Mouse (Mus musculus) limb, embryonic 12.5 days (tissue): Measurements from ENCODE around the gene Rasal2. TPM values are rescaled to one million over a fixed set of nuclear protein-coding genes. Genes with fewer than 3 reads are reported as not detected.

Experiments used
- ATAC-seq: fragments of 200-750 bp; cut with Nextera tagmentation; 2 replicates; pipeline ENCODE4 v1.8.0; 2017; ENCODE audit warnings: low read depth, moderate TSS enrichment; ENCODE audit not compliant: insufficient number of reproducible peaks, insufficient read depth, low FRiP score, low TSS enrichment
- H3K27ac ChIP-seq: fragments of 300-500 bp; sonication (generic); 2 replicates; pipeline ENCODE4 v1.5.1; 2016; ENCODE audit warnings: mild to moderate bottlenecking, moderate library complexity
- H3K27me3 ChIP-seq: fragments of 300-500 bp; sonication (generic); 2 replicates; pipeline ENCODE4 v1.6.1; 2016; ENCODE audit warnings: mild to moderate bottlenecking, moderate library complexity
- H3K36me3 ChIP-seq: fragments of 300-500 bp; sonication (generic); 2 replicates; pipeline ENCODE4 v1.6.1; 2016; ENCODE audit warnings: mild to moderate bottlenecking, moderate library complexity
- H3K4me1 ChIP-seq: fragments of 300-500 bp; sonication (generic); replicated peaks from 2 replicates; pipeline ENCODE4 v1.6.1; 2016
- H3K4me2 ChIP-seq: fragments of 300-500 bp; sonication (generic); 2 replicates; pipeline ENCODE4 v1.6.1; 2016; ENCODE audit warnings: mild to moderate bottlenecking, moderate library complexity
- H3K4me3 ChIP-seq: fragments of 300-500 bp; sonication (generic); replicated peaks from 2 replicates; pipeline ENCODE4 v1.5.1; 2016; ENCODE audit warnings: mild to moderate bottlenecking
- H3K9ac ChIP-seq: fragments of 300-500 bp; sonication (generic); replicated peaks from 2 replicates; pipeline ENCODE4 v1.6.1; 2016; ENCODE audit warnings: mild to moderate bottlenecking, moderate library complexity
- H3K9me3 ChIP-seq: fragments of 300-500 bp; sonication (generic); 2 replicates; pipeline ENCODE4 v1.6.1; 2016; ENCODE audit warnings: mild to moderate bottlenecking, moderate library complexity
- WGBS: fragments of 180-500 bp; shearing (Covaris S2); methylation state at CpG from one replicate; pipeline ENCODE4 v1.1.7; 2016; 5-methylcytosine and 5-hydroxymethylcytosine counted together
- polyA plus RNA-seq: library from polyadenylated mRNA; unstranded; fragments of >200 nt; fragmentation: Nextera tagmentation; extraction: Ambion mirVana; gene quantifications from 2 replicates; pipeline ENCODE4 v1.2.1, GENCODE M21; 2016

Gene Rasal2
- polyA plus RNA-seq, 1 experiment from 2014 or later = 11.6 TPM

GRCm38 (mm10) chr1:157323091-157323490 lies 89.3 kb downstream of the Rasal2 start:
- H3K36me3 ChIP-seq = no peaks in the 10 kb centered on the region
- no peak overlapping the region for H3K4me3 ChIP-seq
- no peak overlapping the region for H3K4me2 ChIP-seq
- H3K9ac ChIP-seq = no peak overlapping the region
- peaks cover 4% of the 10 kb centered on the region; the same call in 1 of the 2 replicates for H3K4me1 ChIP-seq
- H3K27me3 ChIP-seq = no peaks in the 10 kb centered on the region
- ATAC-seq = no peak
- 93% methylated on average over 1 of the region's 1 CpGs for WGBS
- H3K9me3 ChIP-seq = no peaks in the 10 kb centered on the region
- H3K27ac ChIP-seq = no peak overlapping the region

GRCm38 (mm10) chr1:157318896-157319295 lies 93.5 kb downstream of the Rasal2 start:
- no peaks in the 10 kb centered on the region for H3K4me1 ChIP-seq
- no peak overlapping the region for H3K4me2 ChIP-seq
- H3K9me3 ChIP-seq = no peaks in the 10 kb centered on the region
- no peak overlapping the region for H3K9ac ChIP-seq
- no peak for ATAC-seq
- no peak overlapping the region for H3K27ac ChIP-seq
- H3K27me3 ChIP-seq = no peaks in the 10 kb centered on the region
- no peaks in the 10 kb centered on the region for H3K36me3 ChIP-seq
- WGBS = 89% methylated on average over 4 of the region's 4 CpGs
- no peak overlapping the region for H3K4me3 ChIP-seq

- 84% methylated on average over 1 of the region's 1 CpGs for WGBS
- Histone ChIP-seq H3K27ac (no peak overlapping the region), H3K4me1 (no peaks in the 10 kb centered on the region), H3K9ac (no peak overlapping the region), H3K4me2 (no peak overlapping the region), H3K9me3 (no peaks in the 10 kb centered on the region), H3K4me3 (no peak overlapping the region), H3K36me3 (no peaks in the 10 kb centered on the region), H3K27me3 (no peaks in the 10 kb centered on the region)
- no peak for ATAC-seq
Observed at GRCm38 (mm10) chr1:157301266-157301665, 111.1 kb downstream of the Rasal2 start.

GRCm38 (mm10) chr1:157299559-157299958 lies 112.8 kb downstream of the Rasal2 start:
- Histone ChIP-seq H3K4me2 (no peak overlapping the region), H3K9ac (no peak overlapping the region), H3K27ac (no peak overlapping the region), H3K27me3 (no peaks in the 10 kb centered on the region), H3K4me3 (no peak overlapping the region), H3K9me3 (no peaks in the 10 kb centered on the region), H3K36me3 (no peaks in the 10 kb centered on the region), H3K4me1 (no peaks in the 10 kb centered on the region)
- 85% methylated on average over 2 of the region's 2 CpGs for WGBS
- ATAC-seq = no peak

GRCm38 (mm10) chr1:157298990-157299389 lies 113.4 kb downstream of the Rasal2 start:
- Histone ChIP-seq H3K36me3 (no peaks in the 10 kb centered on the region), H3K4me3 (no peak overlapping the region), H3K9me3 (no peaks in the 10 kb centered on the region), H3K4me2 (no peak overlapping the region), H3K27me3 (no peaks in the 10 kb centered on the region), H3K9ac (no peak overlapping the region), H3K4me1 (no peaks in the 10 kb centered on the region), H3K27ac (no peak overlapping the region)
- no peak for ATAC-seq
- 87% methylated on average over 2 of the region's 2 CpGs for WGBS

- Histone ChIP-seq H3K27me3 (no peaks in the 10 kb centered on the region), H3K9me3 (no peaks in the 10 kb centered on the region), H3K4me1 (no peaks in the 10 kb centered on the region), H3K4me3 (no peak overlapping the region), H3K9ac (no peak overlapping the region), H3K4me2 (no peak overlapping the region), H3K36me3 (no peaks in the 10 kb centered on the region), H3K27ac (no peak overlapping the region)
- ATAC-seq = no peak
- 77% methylated on average over 1 of the region's 1 CpGs for WGBS
Observed at GRCm38 (mm10) chr1:157297137-157297536, 115.3 kb downstream of the Rasal2 start.

GRCm38 (mm10) chr1:157295868-157296267 lies 116.5 kb downstream of the Rasal2 start:
- Histone ChIP-seq H3K4me3 (no peak overlapping the region), H3K27me3 (no peaks in the 10 kb centered on the region), H3K27ac (no peak overlapping the region), H3K9ac (no peak overlapping the region), H3K36me3 (no peaks in the 10 kb centered on the region), H3K9me3 (no peaks in the 10 kb centered on the region), H3K4me1 (no peaks in the 10 kb centered on the region), H3K4me2 (no peak overlapping the region)
- no peak for ATAC-seq
- 89% methylated on average over 3 of the region's 3 CpGs for WGBS

GRCm38 (mm10) chr1:157290173-157290572 lies 122.2 kb downstream of the Rasal2 start:
- Histone ChIP-seq H3K27me3 (no peaks in the 10 kb centered on the region), H3K9ac (no peak overlapping the region), H3K4me3 (no peak overlapping the region), H3K9me3 (no peaks in the 10 kb centered on the region), H3K27ac (no peak overlapping the region), H3K4me2 (no peak overlapping the region), H3K4me1 (no peaks in the 10 kb centered on the region), H3K36me3 (no peaks in the 10 kb centered on the region)
- 91% methylated on average over 2 of the region's 2 CpGs for WGBS
- no peak for ATAC-seq

- no peak overlapping the region for H3K9ac ChIP-seq
- H3K27me3 ChIP-seq = no peaks in the 10 kb centered on the region
- H3K4me2 ChIP-seq = no peak overlapping the region
- 79% methylated on average over 2 of the region's 2 CpGs for WGBS
- H3K36me3 ChIP-seq = no peaks in the 10 kb centered on the region
- H3K27ac ChIP-seq = no peak overlapping the region
- H3K9me3 ChIP-seq = no peaks in the 10 kb centered on the region
- ATAC-seq = no peak
- H3K4me1 ChIP-seq = no peaks in the 10 kb centered on the region
- H3K4me3 ChIP-seq = no peak overlapping the region
Observed at GRCm38 (mm10) chr1:157289251-157289650, 123.1 kb downstream of the Rasal2 start.

GRCm38 (mm10) chr1:157286561-157286960 lies 125.8 kb downstream of the Rasal2 start:
- Histone ChIP-seq H3K4me2 (no peak overlapping the region), H3K9me3 (no peaks in the 10 kb centered on the region), H3K27me3 (no peaks in the 10 kb centered on the region), H3K27ac (no peak overlapping the region), H3K4me3 (no peak overlapping the region), H3K36me3 (no peaks in the 10 kb centered on the region), H3K9ac (no peak overlapping the region), H3K4me1 (no peaks in the 10 kb centered on the region)
- ATAC-seq = no peak
- 13% methylated on average over 4 of the region's 4 CpGs for WGBS

- Histone ChIP-seq H3K27ac (no peak overlapping the region), H3K36me3 (no peaks in the 10 kb centered on the region), H3K4me2 (no peak overlapping the region), H3K27me3 (no peaks in the 10 kb centered on the region), H3K4me1 (no peaks in the 10 kb centered on the region), H3K4me3 (no peak overlapping the region), H3K9me3 (no peaks in the 10 kb centered on the region), H3K9ac (no peak overlapping the region)
- WGBS = 68% methylated on average over 3 of the region's 3 CpGs
- no peak for ATAC-seq
Observed at GRCm38 (mm10) chr1:157285366-157285765, 127.0 kb downstream of the Rasal2 start.

GRCm38 (mm10) chr1:157280781-157281180 lies 131.6 kb downstream of the Rasal2 start:
- Histone ChIP-seq H3K4me1 (no peaks in the 10 kb centered on the region), H3K27ac (no peak overlapping the region), H3K9ac (no peak overlapping the region), H3K36me3 (no peaks in the 10 kb centered on the region), H3K27me3 (no peaks in the 10 kb centered on the region), H3K4me3 (no peak overlapping the region), H3K4me2 (no peak overlapping the region), H3K9me3 (no peaks in the 10 kb centered on the region)
- ATAC-seq = no peak
